Mouse (Mus musculus) bone marrow, adult 2 months (tissue): ENCODE results near the gene Gadd45b.

Experiments
- CTCF ChIP-seq: fragments of 200-500 bp; IDR thresholded peaks from 2 replicates; pipeline ENCODE4 v1.5.1; 2011; ENCODE audit warnings: low read length, control low read depth; ENCODE audit not compliant: control insufficient read depth, insufficient read depth
- POLR2A ChIP-seq: fragments of 200-500 bp; IDR thresholded peaks from 2 replicates; pipeline ENCODE4 v1.6.1; 2011; ENCODE audit warnings: low read depth, mild to moderate bottlenecking, control low read depth, low read length, borderline replicate concordance; ENCODE audit not compliant: control insufficient read depth

- TF ChIP-seq CTCF (no peak), POLR2A (no peak)
These were observed 684 bp downstream of the Gadd45b start for GRCm38 (mm10) chr10:80930361-80931152.
